Mouse (Mus musculus): ENCODE data around the gene Tsku. TPM values are rescaled to one million over a fixed set of nuclear protein-coding genes. Genes with fewer than 3 reads are reported as not detected.
A peak's percentile ranks its signal among the peaks of the same experiment; 100 is the strongest.

Tsku gene
- polyA plus RNA-seq, 1 experiment from 2014 or later: 23.6 TPM

GRCm38 (mm10) chr7:98328311-98328710, 32.8 kb downstream of the Tsku start:
- no peak overlapping the region for H3K27ac ChIP-seq (replicated peaks; ENCODE audit: low read depth, low read length)
- peaks cover 9% of the 10 kb centered on the region for H3K4me1 ChIP-seq (ENCODE audit: control insufficient read depth, insufficient read depth, low read length)
- no peak overlapping the region for H3K4me2 ChIP-seq (ENCODE audit: low read depth, low read length)
- no peaks in the 10 kb centered on the region for H3K27me3 ChIP-seq (replicated peaks; ENCODE audit: control insufficient read depth, insufficient read depth, low read length)
- ATAC-seq (ENCODE audit: low read depth) (no peak), DNase-seq (ENCODE audit: low spot score) (no peak)
- no peaks in the 10 kb centered on the region for H3K9me3 ChIP-seq (ENCODE audit: control insufficient read depth, low read length)
- no peaks in the 10 kb centered on the region for H3K36me3 ChIP-seq (ENCODE audit: control insufficient read depth, insufficient read depth, low read length)
- WGBS: 52% methylated on average over 2 of the region's 2 CpGs
- H3K4me3 ChIP-seq (ENCODE audit: low read depth, low read length): no peak overlapping the region
- H3K9ac ChIP-seq (ENCODE audit: low read depth, low read length): no peak overlapping the region

- H3K36me3 ChIP-seq (ENCODE audit: control insufficient read depth, insufficient read depth, low read length): no peaks in the 10 kb centered on the region
- no peak overlapping the region for H3K27ac ChIP-seq (replicated peaks; ENCODE audit: low read depth, low read length)
- WGBS: 79% methylated on average over 7 of the region's 7 CpGs
- no peak for ATAC-seq (ENCODE audit: low read depth)
- DNase-seq (ENCODE audit: low spot score): no peak
- no peaks in the 10 kb centered on the region for H3K9me3 ChIP-seq (ENCODE audit: control insufficient read depth, low read length)
- no peak overlapping the region for H3K4me3 ChIP-seq (ENCODE audit: low read depth, low read length)
- no peak overlapping the region for H3K9ac ChIP-seq (ENCODE audit: low read depth, low read length)
- H3K27me3 ChIP-seq (replicated peaks; ENCODE audit: control insufficient read depth, insufficient read depth, low read length): no peaks in the 10 kb centered on the region
- no peak overlapping the region for H3K4me2 ChIP-seq (ENCODE audit: low read depth, low read length)
- peaks cover 9% of the 10 kb centered on the region for H3K4me1 ChIP-seq (ENCODE audit: control insufficient read depth, insufficient read depth, low read length)
Observed at GRCm38 (mm10) chr7:98326051-98326450, 35.1 kb downstream of the Tsku start.

- DNase-seq (ENCODE audit: low spot score) (no peak), ATAC-seq (ENCODE audit: low read depth) (no peak)
- no peak overlapping the region for H3K9ac ChIP-seq (ENCODE audit: low read depth, low read length)
- H3K4me3 ChIP-seq (ENCODE audit: low read depth, low read length): no peak overlapping the region
- 48% methylated on average over 1 of the region's 1 CpGs for WGBS
- peaks cover 5% of the 10 kb centered on the region for H3K4me1 ChIP-seq (ENCODE audit: control insufficient read depth, insufficient read depth, low read length)
- no peaks in the 10 kb centered on the region for H3K36me3 ChIP-seq (ENCODE audit: control insufficient read depth, insufficient read depth, low read length)
- H3K27me3 ChIP-seq (replicated peaks; ENCODE audit: control insufficient read depth, insufficient read depth, low read length): no peaks in the 10 kb centered on the region
- no peaks in the 10 kb centered on the region for H3K9me3 ChIP-seq (ENCODE audit: control insufficient read depth, low read length)
- no peak overlapping the region for H3K27ac ChIP-seq (replicated peaks; ENCODE audit: low read depth, low read length)
- H3K4me2 ChIP-seq (ENCODE audit: low read depth, low read length): no peak overlapping the region
Observed at GRCm38 (mm10) chr7:98324228-98324627, 36.9 kb downstream of the Tsku start.

- H3K36me3 ChIP-seq (ENCODE audit: control insufficient read depth, insufficient read depth, low read length): no peaks in the 10 kb centered on the region
- no peak overlapping the region for H3K4me2 ChIP-seq (ENCODE audit: low read depth, low read length)
- H3K27me3 ChIP-seq (replicated peaks; ENCODE audit: control insufficient read depth, insufficient read depth, low read length): no peaks in the 10 kb centered on the region
- ATAC-seq (ENCODE audit: low read depth) (peak; percentile 67; the same call in 1 of the 2 replicates), DNase-seq (ENCODE audit: low spot score) (peak; percentile 76)
- no peak overlapping the region for H3K27ac ChIP-seq (replicated peaks; ENCODE audit: low read depth, low read length)
- H3K4me3 ChIP-seq (ENCODE audit: low read depth, low read length): no peak overlapping the region
- no peak overlapping the region for H3K9ac ChIP-seq (ENCODE audit: low read depth, low read length)
- no peaks in the 10 kb centered on the region for H3K9me3 ChIP-seq (ENCODE audit: control insufficient read depth, low read length)
- 35% methylated on average over 5 of the region's 5 CpGs for WGBS
- peaks cover 5% of the 10 kb centered on the region for H3K4me1 ChIP-seq (ENCODE audit: control insufficient read depth, insufficient read depth, low read length)
Observed at GRCm38 (mm10) chr7:98323288-98324019, 37.7 kb downstream of the Tsku start.

- DNase-seq (ENCODE audit: low spot score) (no peak), ATAC-seq (ENCODE audit: low read depth) (no peak)
- H3K4me3 ChIP-seq (ENCODE audit: low read depth, low read length): no peak overlapping the region
- no peaks in the 10 kb centered on the region for H3K9me3 ChIP-seq (ENCODE audit: control insufficient read depth, low read length)
- H3K27ac ChIP-seq (replicated peaks; ENCODE audit: low read depth, low read length): no peak overlapping the region
- no peak overlapping the region for H3K9ac ChIP-seq (ENCODE audit: low read depth, low read length)
- peaks cover 5% of the 10 kb centered on the region for H3K4me1 ChIP-seq (ENCODE audit: control insufficient read depth, insufficient read depth, low read length)
- WGBS: 67% methylated on average over 3 of the region's 3 CpGs
- H3K36me3 ChIP-seq (ENCODE audit: control insufficient read depth, insufficient read depth, low read length): no peaks in the 10 kb centered on the region
- no peak overlapping the region for H3K4me2 ChIP-seq (ENCODE audit: low read depth, low read length)
- no peaks in the 10 kb centered on the region for H3K27me3 ChIP-seq (replicated peaks; ENCODE audit: control insufficient read depth, insufficient read depth, low read length)
Observed at GRCm38 (mm10) chr7:98322415-98322814, 38.7 kb downstream of the Tsku start.

GRCm38 (mm10) chr7:98321083-98321482, 40.0 kb downstream of the Tsku start, which contains the start of gene Acer3:
Gene Acer3 (minus strand): TSS chr7:98321208.
- H3K4me3 ChIP-seq (ENCODE audit: low read depth, low read length): no peak within 1 kb of the TSS
- WGBS: 88% methylated on average over 2 of the region's 2 CpGs
- peaks cover 5% of the 10 kb centered on the region for H3K4me1 ChIP-seq (ENCODE audit: control insufficient read depth, insufficient read depth, low read length)
- H3K9me3 ChIP-seq (ENCODE audit: control insufficient read depth, low read length): no peaks in the 10 kb centered on the region
- no peak within 1 kb of the TSS for H3K27ac ChIP-seq (replicated peaks; ENCODE audit: low read depth, low read length)
- no peaks in the 10 kb centered on the region for H3K27me3 ChIP-seq (replicated peaks; ENCODE audit: control insufficient read depth, insufficient read depth, low read length)
- no peaks in the 10 kb centered on the region for H3K36me3 ChIP-seq (ENCODE audit: control insufficient read depth, insufficient read depth, low read length)
- ATAC-seq (ENCODE audit: low read depth) (no peak), DNase-seq (ENCODE audit: low spot score) (no peak)
- no peak within 1 kb of the TSS for H3K9ac ChIP-seq (ENCODE audit: low read depth, low read length)
- H3K4me2 ChIP-seq (ENCODE audit: low read depth, low read length): no peak within 1 kb of the TSS

- WGBS: 80% methylated on average over 7 of the region's 7 CpGs
Observed at GRCm38 (mm10) chr7:98320006-98320556, 41.0 kb downstream of the Tsku start.

GRCm38 (mm10) chr7:98316568-98316967, 44.6 kb downstream of the Tsku start:
- ATAC-seq (ENCODE audit: low read depth) (no peak), DNase-seq (ENCODE audit: low spot score) (no peak)
- H3K4me1 ChIP-seq (ENCODE audit: control insufficient read depth, insufficient read depth, low read length): no peaks in the 10 kb centered on the region
- H3K9me3 ChIP-seq (ENCODE audit: control insufficient read depth, low read length): no peaks in the 10 kb centered on the region
- no peak overlapping the region for H3K4me2 ChIP-seq (ENCODE audit: low read depth, low read length)
- 36% methylated on average over 2 of the region's 2 CpGs for WGBS
- H3K4me3 ChIP-seq (ENCODE audit: low read depth, low read length): no peak overlapping the region
- H3K36me3 ChIP-seq (ENCODE audit: control insufficient read depth, insufficient read depth, low read length): no peaks in the 10 kb centered on the region
- H3K27me3 ChIP-seq (replicated peaks; ENCODE audit: control insufficient read depth, insufficient read depth, low read length): no peaks in the 10 kb centered on the region
- no peak overlapping the region for H3K27ac ChIP-seq (replicated peaks; ENCODE audit: low read depth, low read length)
- H3K9ac ChIP-seq (ENCODE audit: low read depth, low read length): no peak overlapping the region

More at GRCm38 (mm10) chr7:98320006-98320556, 41.0 kb downstream of the Tsku start:
- Histone ChIP-seq H3K36me3 (ENCODE audit: control insufficient read depth, insufficient read depth, low read length) (no peaks in the 10 kb centered on the region), H3K27me3 (replicated peaks; ENCODE audit: control insufficient read depth, insufficient read depth, low read length) (no peaks in the 10 kb centered on the region), H3K4me1 (ENCODE audit: control insufficient read depth, insufficient read depth, low read length) (peaks cover 5% of the 10 kb centered on the region), H3K9ac (ENCODE audit: low read depth, low read length) (no peak overlapping the region), H3K4me2 (ENCODE audit: low read depth, low read length) (no peak overlapping the region), H3K4me3 (ENCODE audit: low read depth, low read length) (no peak overlapping the region), H3K27ac (replicated peaks; ENCODE audit: low read depth, low read length) (no peak overlapping the region), H3K9me3 (ENCODE audit: control insufficient read depth, low read length) (no peaks in the 10 kb centered on the region)
- no peak for ATAC-seq (ENCODE audit: low read depth)
- DNase-seq (ENCODE audit: low spot score): no peak

- Histone ChIP-seq H3K4me3 (ENCODE audit: low read depth, low read length) (no peak overlapping the region), H3K9me3 (ENCODE audit: control insufficient read depth, low read length) (no peaks in the 10 kb centered on the region), H3K27ac (replicated peaks; ENCODE audit: low read depth, low read length) (no peak overlapping the region), H3K4me1 (ENCODE audit: control insufficient read depth, insufficient read depth, low read length) (no peaks in the 10 kb centered on the region), H3K9ac (ENCODE audit: low read depth, low read length) (no peak overlapping the region), H3K36me3 (ENCODE audit: control insufficient read depth, insufficient read depth, low read length) (no peaks in the 10 kb centered on the region), H3K27me3 (replicated peaks; ENCODE audit: control insufficient read depth, insufficient read depth, low read length) (no peaks in the 10 kb centered on the region), H3K4me2 (ENCODE audit: low read depth, low read length) (no peak overlapping the region)
- WGBS: 77% methylated on average over 2 of the region's 2 CpGs
- ATAC-seq (ENCODE audit: low read depth): no peak
- no peak for DNase-seq (ENCODE audit: low spot score)
Observed at GRCm38 (mm10) chr7:98315087-98315486, 46.0 kb downstream of the Tsku start.
